Mouse (Mus musculus) MEL (cell line): ENCODE results near the gene Klhl25.

Source experiments
- CTCF ChIP-seq, 3 experiments: IDR thresholded peaks in 2 of 3; conservative IDR thresholded peaks in 1 of 3; 2 replicates each; pipeline ENCODE4 v1.5.1; 2011 to 2012; ENCODE audit warnings: low read length in 3 of 3, low read depth in 2 of 3, mild to moderate bottlenecking in 2 of 3, improper control_type of control experiment in 1 of 3, inconsistent platforms in 1 of 3, mixed read lengths in 1 of 3, moderate library complexity in 1 of 3; ENCODE audit not compliant: control insufficient read depth in 1 of 3, insufficient read depth in 1 of 3, poor library complexity in 1 of 3, severe bottlenecking in 1 of 3
- POLR2A ChIP-seq, 2 experiments: IDR thresholded peaks; 2 replicates each; pipeline ENCODE4 v1.6.1; 2011 to 2012; ENCODE audit warnings: low read length in 2 of 2, mild to moderate bottlenecking in 2 of 2, control low read depth in 1 of 2, improper control_type of control experiment in 1 of 2, low read depth in 1 of 2, moderate library complexity in 1 of 2; ENCODE audit not compliant: control insufficient read depth in 1 of 2, insufficient read depth in 1 of 2, poor library complexity in 1 of 2

DNA sequence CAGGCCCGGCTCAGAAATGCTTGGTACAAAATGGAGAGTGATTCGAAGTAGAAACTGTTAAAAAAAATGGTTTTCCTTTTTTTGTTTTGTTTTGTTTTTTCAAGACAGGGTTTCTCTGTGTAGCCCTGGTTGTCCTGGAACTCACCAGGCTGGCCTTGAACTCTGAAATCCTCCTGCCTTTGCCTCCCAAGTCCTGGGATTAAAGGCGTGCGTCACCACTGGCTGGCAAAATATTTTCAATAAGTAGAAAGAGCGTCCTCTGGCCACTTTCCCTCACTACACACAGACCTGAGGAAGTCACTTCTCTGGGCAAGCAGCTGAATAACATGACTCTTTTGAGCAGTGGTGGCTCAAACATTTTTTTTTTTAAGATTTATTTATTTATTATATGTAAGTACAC is 19.6 kb upstream of the Klhl25 start:
- TF ChIP-seq CTCF (IDR thresholded peaks at IDR 0.05 in 2 of 3, conservative IDR thresholded peaks at IDR 0.05 in 1 of 3; ENCODE audit: control insufficient read depth in 1 of 3, insufficient read depth in 1 of 3, low read depth in 2 of 3, low read length in 3 of 3, poor library complexity in 1 of 3, severe bottlenecking in 1 of 3) = no peak
- no peak for TF ChIP-seq POLR2A (IDR thresholded peaks at IDR 0.05; ENCODE audit: control insufficient read depth in 1 of 2, insufficient read depth in 1 of 2, low read depth in 1 of 2, low read length in 2 of 2, poor library complexity in 1 of 2)
